Mouse (Mus musculus) liver, postnatal 0 days (tissue): ENCODE results near the gene Wars. TPM values are rescaled to one million over a fixed set of nuclear protein-coding genes. Genes with fewer than 3 reads are reported as not detected.
A peak's percentile ranks its signal among the peaks of the same experiment; 100 is the strongest.

ENCODE experiments used
- ATAC-seq: fragments of 200-750 bp; cut with Nextera tagmentation; 2 replicates; pipeline ENCODE4 v1.8.0; 2017; ENCODE audit warnings: mild to moderate bottlenecking, moderate library complexity
- DNase-seq: peaks from one replicate; pipeline ENCODE4 v3.0.0-alpha.2; 2016
- H3K27ac ChIP-seq: fragments of 300-500 bp; sonication (generic); 2 replicates; pipeline ENCODE4 v1.5.1; 2014; ENCODE audit warnings: antibody characterized with exemption, moderate library complexity, mild to moderate bottlenecking, low read depth
- H3K27me3 ChIP-seq: fragments of 300-500 bp; sonication (generic); 2 replicates; pipeline ENCODE4 v1.6.1; 2014; ENCODE audit warnings: low read length, control low read depth, mixed read lengths; ENCODE audit not compliant: insufficient read depth
- H3K36me3 ChIP-seq: fragments of 300-500 bp; sonication (generic); replicated peaks from 2 replicates; pipeline ENCODE4 v1.6.1; 2014; ENCODE audit warnings: mild to moderate bottlenecking, control low read depth, low read length, moderate library complexity, mixed read lengths; ENCODE audit not compliant: insufficient read depth
- H3K4me1 ChIP-seq: fragments of 300-500 bp; sonication (generic); 2 replicates; pipeline ENCODE4 v1.6.1; 2014; ENCODE audit warnings: antibody characterized with exemption, mild to moderate bottlenecking, control low read depth; ENCODE audit not compliant: insufficient read depth
- H3K4me2 ChIP-seq: fragments of 300-500 bp; sonication (generic); 2 replicates; pipeline ENCODE4 v1.6.1; 2014; ENCODE audit warnings: low read depth, mild to moderate bottlenecking, low read length, moderate library complexity, mixed read lengths
- H3K4me3 ChIP-seq: fragments of 300-500 bp; sonication (generic); 2 replicates; pipeline ENCODE4 v1.5.1; 2014; ENCODE audit warnings: low read depth, low read length
- H3K9ac ChIP-seq: fragments of 300-500 bp; sonication (generic); replicated peaks from 2 replicates; pipeline ENCODE4 v1.6.1; 2014; ENCODE audit warnings: mild to moderate bottlenecking, moderate library complexity
- H3K9me3 ChIP-seq: fragments of 300-500 bp; sonication (generic); 2 replicates; pipeline ENCODE4 v1.6.1; 2016; ENCODE audit warnings: mild to moderate bottlenecking, control low read depth, low read length, mixed read lengths
- CTCF ChIP-seq: sonication (generic); IDR thresholded peaks from 2 replicates; pipeline ENCODE4 v1.5.1; 2016; ENCODE audit warnings: antibody characterized with exemption, low read depth
- EP300 ChIP-seq: IDR thresholded peaks from 2 replicates; pipeline ENCODE4 v1.6.1; 2016; ENCODE audit warnings: antibody characterized with exemption, low read depth, mild to moderate bottlenecking
- WGBS: fragments of 180-500 bp; shearing (Covaris S2); extraction: QIAGEN DNeasy Blood & Tissue Kit; methylation state at CpG from one replicate; pipeline ENCODE4 v1.1.7; 2014; ENCODE audit not compliant: insufficient replicate concordance; 5-methylcytosine and 5-hydroxymethylcytosine counted together
- polyA plus RNA-seq: library from polyadenylated mRNA; unstranded; fragments of >200 nt; fragmentation: Nextera tagmentation; extraction: Ambion mirVana; gene quantifications from 2 replicates; pipeline ENCODE4 v1.2.1, GENCODE M21; 2015

The Wars gene
- polyA plus RNA-seq, 1 experiment from 2014 or later = 15.9 TPM

- H3K9me3 ChIP-seq = no peaks in the 10 kb centered on the region
- peak within 1 kb of the TSS; percentile 93 for H3K4me2 ChIP-seq
- ATAC-seq (peak; percentile 95), DNase-seq (peak; percentile 96)
- peak within 1 kb of the TSS; percentile 76 for H3K9ac ChIP-seq
- H3K4me1 ChIP-seq = peaks cover 20% of the 10 kb centered on the region
- H3K4me3 ChIP-seq = peak within 1 kb of the TSS; percentile 65
- peak within 1 kb of the TSS; percentile 92 for H3K27ac ChIP-seq
- under 1% methylated on average over 50 of the region's 53 CpGs for WGBS
- no peaks in the 10 kb centered on the region for H3K27me3 ChIP-seq
- TF ChIP-seq CTCF (no peak), EP300 (no peak; the same call in 1 of the 2 replicates)
- H3K36me3 ChIP-seq = no peaks in the 10 kb centered on the region; the same call in 1 of the 2 replicates
Observed at GRCm38 (mm10) chr12:108835840-108836409, 58.0 kb downstream of the Wars start, which contains the start of the genes Slc25a29 and Slc25a47. Gene Slc25a29 (minus strand): TSS chr12:108835883. Gene Slc25a47 (plus strand): TSS chr12:108836046.

- WGBS = 5% methylated on average over 49 of the region's 51 CpGs
- Histone ChIP-seq H3K4me2 (peak overlapping the region; percentile 93), H3K9ac (peak overlapping the region; percentile 76), H3K9me3 (no peaks in the 10 kb centered on the region), H3K27ac (peak overlapping the region; percentile 92), H3K4me1 (peaks cover 20% of the 10 kb centered on the region), H3K27me3 (no peaks in the 10 kb centered on the region), H3K36me3 (no peaks in the 10 kb centered on the region), H3K4me3 (peak overlapping the region; percentile 65)
- DNase-seq (no peak), ATAC-seq (peak; percentile 14)
- TF ChIP-seq EP300 (no peak), CTCF (no peak)
Observed at GRCm38 (mm10) chr12:108835208-108835839, 58.6 kb downstream of the Wars start.

GRCm38 (mm10) chr12:108834786-108835185, 59.2 kb downstream of the Wars start:
- TF ChIP-seq EP300 = no peak
- TF ChIP-seq CTCF = no peak
- no peak for ATAC-seq
- peak overlapping the region; percentile 93 for H3K4me2 ChIP-seq
- no peaks in the 10 kb centered on the region for H3K36me3 ChIP-seq
- H3K4me3 ChIP-seq = peak overlapping the region; percentile 65
- peak overlapping the region; percentile 92; the same call in 1 of the 2 replicates for H3K27ac ChIP-seq
- 50% methylated on average over 5 of the region's 5 CpGs for WGBS
- no peaks in the 10 kb centered on the region for H3K27me3 ChIP-seq
- H3K4me1 ChIP-seq = peaks cover 20% of the 10 kb centered on the region
- H3K9ac ChIP-seq = peak overlapping the region; percentile 76
- H3K9me3 ChIP-seq = no peaks in the 10 kb centered on the region
- DNase-seq = no peak

- Histone ChIP-seq H3K36me3 (no peaks in the 10 kb centered on the region), H3K27me3 (no peaks in the 10 kb centered on the region), H3K27ac (no peak overlapping the region), H3K9me3 (no peaks in the 10 kb centered on the region), H3K9ac (peak overlapping the region; percentile 76), H3K4me2 (peak overlapping the region; percentile 93), H3K4me3 (peak overlapping the region; percentile 65; the same call in 1 of the 2 replicates), H3K4me1 (peaks cover 20% of the 10 kb centered on the region)
- no peak for TF ChIP-seq EP300
- TF ChIP-seq CTCF = no peak
- ATAC-seq (no peak), DNase-seq (no peak)
- 88% methylated on average over 3 of the region's 3 CpGs for WGBS
Observed at GRCm38 (mm10) chr12:108834337-108834736, 59.6 kb downstream of the Wars start.

- TF ChIP-seq EP300 = no peak
- TF ChIP-seq CTCF = no peak
- no peak for ATAC-seq
- H3K4me2 ChIP-seq = no peak overlapping the region
- H3K36me3 ChIP-seq = no peaks in the 10 kb centered on the region
- no peaks in the 10 kb centered on the region for H3K27me3 ChIP-seq
- no peak for DNase-seq
- no peak overlapping the region for H3K27ac ChIP-seq
- H3K4me1 ChIP-seq = peaks cover 20% of the 10 kb centered on the region
- no peak overlapping the region for H3K9ac ChIP-seq
- H3K4me3 ChIP-seq = no peak overlapping the region
- 90% methylated on average over 3 of the region's 3 CpGs for WGBS
- H3K9me3 ChIP-seq = no peaks in the 10 kb centered on the region
Observed at GRCm38 (mm10) chr12:108833408-108833807, 60.6 kb downstream of the Wars start.

- DNase-seq (no peak), ATAC-seq (no peak)
- Histone ChIP-seq H3K27ac (no peak overlapping the region), H3K9me3 (no peaks in the 10 kb centered on the region), H3K4me3 (no peak overlapping the region), H3K27me3 (no peaks in the 10 kb centered on the region), H3K4me1 (peaks cover 20% of the 10 kb centered on the region), H3K9ac (no peak overlapping the region), H3K36me3 (no peaks in the 10 kb centered on the region), H3K4me2 (no peak overlapping the region)
- no peak for TF ChIP-seq CTCF
- no peak for TF ChIP-seq EP300
- 82% methylated on average over 8 of the region's 8 CpGs for WGBS
Observed at GRCm38 (mm10) chr12:108832851-108833250, 61.1 kb downstream of the Wars start.
